Mouse (Mus musculus): ENCODE data around the gene Plvap. TPM values are rescaled to one million over a fixed set of nuclear protein-coding genes. Genes with fewer than 3 reads are reported as not detected.

Plvap gene
- polyA plus RNA-seq, 1 experiment from 2014 or later, result 29.1 TPM

- no peak overlapping the region for H3K27ac ChIP-seq (ENCODE audit: low read depth)
- H3K9me3 ChIP-seq (ENCODE audit: low read length), result no peaks in the 10 kb centered on the region
- H3K36me3 ChIP-seq (replicated peaks; ENCODE audit: insufficient read depth, low read length), result peaks cover 11% of the 10 kb centered on the region
- TF ChIP-seq EP300 (IDR thresholded peaks at IDR 0.05; ENCODE audit: low read depth), result no peak
- TF ChIP-seq CTCF (IDR thresholded peaks at IDR 0.05; ENCODE audit: low read depth), result no peak
- no peak overlapping the region for H3K9ac ChIP-seq (replicated peaks)
- no peak overlapping the region for H3K4me3 ChIP-seq (ENCODE audit: low read depth, low read length)
- no peak overlapping the region for H3K4me2 ChIP-seq (ENCODE audit: low read depth, low read length)
- WGBS (ENCODE audit: insufficient replicate concordance), result 83% methylated on average over 2 of the region's 2 CpGs
- H3K27me3 ChIP-seq (ENCODE audit: insufficient read depth, low read length), result no peaks in the 10 kb centered on the region
- no peak for DNase-seq
- ATAC-seq, result no peak
- peaks cover 37% of the 10 kb centered on the region for H3K4me1 ChIP-seq (ENCODE audit: insufficient read depth)
These were observed 44.4 kb downstream of the Plvap start for GRCm38 (mm10) chr8:71467201-71467600.

GRCm38 (mm10) chr8:71466198-71466597 lies 45.4 kb downstream of the Plvap start:
- DNase-seq, result no peak
- Histone ChIP-seq H3K36me3 (replicated peaks; ENCODE audit: insufficient read depth, low read length) (peaks cover 3% of the 10 kb centered on the region; the same call in 1 of the 2 replicates), H3K9ac (replicated peaks) (no peak overlapping the region), H3K27me3 (ENCODE audit: insufficient read depth, low read length) (no peaks in the 10 kb centered on the region), H3K9me3 (ENCODE audit: low read length) (no peaks in the 10 kb centered on the region), H3K4me1 (ENCODE audit: insufficient read depth) (peaks cover 37% of the 10 kb centered on the region), H3K4me2 (ENCODE audit: low read depth, low read length) (no peak overlapping the region), H3K27ac (ENCODE audit: low read depth) (no peak overlapping the region), H3K4me3 (ENCODE audit: low read depth, low read length) (no peak overlapping the region)
- TF ChIP-seq CTCF (IDR thresholded peaks at IDR 0.05; ENCODE audit: low read depth), result no peak
- TF ChIP-seq EP300 (IDR thresholded peaks at IDR 0.05; ENCODE audit: low read depth), result no peak
- 93% methylated on average over 5 of the region's 5 CpGs for WGBS (ENCODE audit: insufficient replicate concordance)
- no peak for ATAC-seq

GRCm38 (mm10) chr8:71465733-71466132 lies 45.8 kb downstream of the Plvap start:
- DNase-seq, result no peak
- Histone ChIP-seq H3K27me3 (ENCODE audit: insufficient read depth, low read length) (no peaks in the 10 kb centered on the region), H3K36me3 (replicated peaks; ENCODE audit: insufficient read depth, low read length) (peaks cover 3% of the 10 kb centered on the region; the same call in 1 of the 2 replicates), H3K9me3 (ENCODE audit: low read length) (no peaks in the 10 kb centered on the region), H3K27ac (ENCODE audit: low read depth) (no peak overlapping the region), H3K4me3 (ENCODE audit: low read depth, low read length) (peak overlapping the region; percentile 73), H3K4me1 (ENCODE audit: insufficient read depth) (peaks cover 37% of the 10 kb centered on the region), H3K4me2 (ENCODE audit: low read depth, low read length) (peak overlapping the region; percentile 99), H3K9ac (replicated peaks) (peak overlapping the region; percentile 68; the same call in 1 of the 2 replicates)
- TF ChIP-seq CTCF (IDR thresholded peaks at IDR 0.05; ENCODE audit: low read depth), result no peak
- no peak for ATAC-seq
- 72% methylated on average over 8 of the region's 8 CpGs for WGBS (ENCODE audit: insufficient replicate concordance)

- H3K9me3 ChIP-seq (ENCODE audit: low read length), result no peaks in the 10 kb centered on the region
- ATAC-seq (peak; percentile 86), DNase-seq (peak; percentile 98)
- peak within 1 kb of the TSS; percentile 99 for H3K4me2 ChIP-seq (ENCODE audit: low read depth, low read length)
- H3K27me3 ChIP-seq (ENCODE audit: insufficient read depth, low read length), result no peaks in the 10 kb centered on the region
- H3K36me3 ChIP-seq (replicated peaks; ENCODE audit: insufficient read depth, low read length), result 0 out of 2 replicates have a peak, but pooled peaks cover 3% of the 10 kb centered on the region
- H3K4me3 ChIP-seq (ENCODE audit: low read depth, low read length), result peak within 1 kb of the TSS; percentile 73
- peak within 1 kb of the TSS; percentile 66 for H3K27ac ChIP-seq (ENCODE audit: low read depth)
- peak within 1 kb of the TSS; percentile 68 for H3K9ac ChIP-seq (replicated peaks)
- under 1% methylated on average over 59 of the region's 59 CpGs for WGBS (ENCODE audit: insufficient replicate concordance)
- TF ChIP-seq CTCF (IDR thresholded peaks at IDR 0.05; ENCODE audit: low read depth) (peak; percentile 100), EP300 (IDR thresholded peaks at IDR 0.05; ENCODE audit: low read depth) (peak; percentile 71)
- H3K4me1 ChIP-seq (ENCODE audit: insufficient read depth), result peaks cover 30% of the 10 kb centered on the region
These were observed 46.7 kb downstream of the Plvap start, which contains the start of gene Mrpl34 for GRCm38 (mm10) chr8:71464513-71465500. Mrpl34 (plus strand) TSS chr8:71464959.

GRCm38 (mm10) chr8:71463188-71464033 lies 48.1 kb downstream of the Plvap start, which contains the start of gene Abhd8:
Abhd8 (minus strand) TSS chr8:71463655.
- peak within 1 kb of the TSS; percentile 99 for H3K4me2 ChIP-seq (ENCODE audit: low read depth, low read length)
- peak; percentile 96 for DNase-seq
- no peaks in the 10 kb centered on the region for H3K9me3 ChIP-seq (ENCODE audit: low read length)
- H3K36me3 ChIP-seq (replicated peaks; ENCODE audit: insufficient read depth, low read length), result 0 out of 2 replicates have a peak, but pooled peaks cover 3% of the 10 kb centered on the region
- peak within 1 kb of the TSS; percentile 77 for H3K9ac ChIP-seq (replicated peaks)
- peaks cover 25% of the 10 kb centered on the region for H3K4me1 ChIP-seq (ENCODE audit: insufficient read depth)
- no peak for TF ChIP-seq CTCF (IDR thresholded peaks at IDR 0.05; ENCODE audit: low read depth)
- no peak for TF ChIP-seq EP300 (IDR thresholded peaks at IDR 0.05; ENCODE audit: low read depth)
- H3K4me3 ChIP-seq (ENCODE audit: low read depth, low read length), result peak within 1 kb of the TSS; percentile 73
- peak; percentile 64 for ATAC-seq
- peak within 1 kb of the TSS; percentile 66 for H3K27ac ChIP-seq (ENCODE audit: low read depth)
- no peaks in the 10 kb centered on the region for H3K27me3 ChIP-seq (ENCODE audit: insufficient read depth, low read length)
- WGBS (ENCODE audit: insufficient replicate concordance), result under 1% methylated on average over 55 of the region's 55 CpGs
